Mouse (Mus musculus) heart, embryonic 14.5 days (tissue): ENCODE data around the gene Gm5168. TPM values are rescaled to one million over a fixed set of nuclear protein-coding genes. Genes with fewer than 3 reads are reported as not detected.
"Not testable (repeated sequence)": the region's sequence is repeated elsewhere in the genome, so short reads cannot be mapped to it uniquely, and the experiment has no call there.

Experiments
- ATAC-seq: fragments of 200-750 bp; cut with Nextera tagmentation; 2 replicates; pipeline ENCODE4 v1.8.0; 2017; ENCODE audit warnings: low read depth, moderate TSS enrichment; ENCODE audit not compliant: insufficient number of reproducible peaks, insufficient read depth, low FRiP score
- H3K27ac ChIP-seq, 2 experiments: fragments of 200-500 bp in 1 of 2; fragments of 300-500 bp in 1 of 2; sonication (generic) in 1 of 2; replicated peaks in 1 of 2; 2 replicates each; pipeline ENCODE4 v1.5.1; 2012 to 2014; ENCODE audit warnings: low read depth in 2 of 2, low read length in 2 of 2, control low read depth in 1 of 2, mild to moderate bottlenecking in 1 of 2, mixed read lengths in 1 of 2; ENCODE audit not compliant: control insufficient read depth in 1 of 2, insufficient read depth in 1 of 2
- H3K27me3 ChIP-seq: fragments of 300-500 bp; sonication (generic); 2 replicates; pipeline ENCODE4 v1.6.1; 2014; ENCODE audit warnings: mild to moderate bottlenecking, low read length, control low read depth; ENCODE audit not compliant: control insufficient read depth, insufficient read depth
- H3K36me3 ChIP-seq: fragments of 300-500 bp; sonication (generic); 2 replicates; pipeline ENCODE4 v1.6.1; 2014; ENCODE audit warnings: mild to moderate bottlenecking, control low read depth, low read length, mixed read lengths; ENCODE audit not compliant: control insufficient read depth, insufficient read depth
- H3K4me1 ChIP-seq, 2 experiments: fragments of 200-500 bp in 1 of 2; fragments of 300-500 bp in 1 of 2; sonication (generic) in 1 of 2; 2 replicates each; pipeline ENCODE4 v1.6.1; 2012 to 2014; ENCODE audit warnings: low read length in 2 of 2, control low read depth in 1 of 2, mixed read lengths in 1 of 2; ENCODE audit not compliant: control insufficient read depth in 2 of 2, insufficient read depth in 2 of 2
- H3K4me2 ChIP-seq: fragments of 300-500 bp; sonication (generic); 2 replicates; pipeline ENCODE4 v1.6.1; 2014; ENCODE audit warnings: mild to moderate bottlenecking, low read length
- H3K4me3 ChIP-seq, 2 experiments: fragments of 200-500 bp in 1 of 2; fragments of 300-500 bp in 1 of 2; sonication (generic) in 1 of 2; 2 replicates each; pipeline ENCODE4 v1.5.1; 2012 to 2014; ENCODE audit warnings: low read length in 2 of 2, mild to moderate bottlenecking in 2 of 2, control low read depth in 1 of 2, low read depth in 1 of 2, moderate library complexity in 1 of 2; ENCODE audit not compliant: control insufficient read depth in 1 of 2, insufficient read depth in 1 of 2
- H3K9ac ChIP-seq: fragments of 300-500 bp; sonication (generic); 2 replicates; pipeline ENCODE4 v1.6.1; 2014; ENCODE audit warnings: mild to moderate bottlenecking, low read length
- H3K9me3 ChIP-seq: fragments of 300-500 bp; sonication (generic); 2 replicates; pipeline ENCODE4 v1.6.1; 2016; ENCODE audit warnings: low read length, control low read depth; ENCODE audit not compliant: control insufficient read depth
- WGBS: fragments of 180-500 bp; shearing (Covaris S2); extraction: QIAGEN DNeasy Blood & Tissue Kit; methylation state at CpG from one replicate; pipeline ENCODE4 v1.1.7; 2014; 5-methylcytosine and 5-hydroxymethylcytosine counted together
- polyA plus RNA-seq: library from polyadenylated mRNA; unstranded; fragments of >200 nt; fragmentation: Nextera tagmentation; extraction: Ambion mirVana; gene quantifications from 2 replicates; pipeline ENCODE4 v1.2.1, GENCODE M21; 2014

Gene Gm5168
- polyA plus RNA-seq: not detected in 2 replicates

- H3K4me2 ChIP-seq: not testable (repeated sequence)
- no CpG with 5 or more reads among the region's 3 CpGs for WGBS
Measured at GRCm38 (mm10) chrX:26050941-26051340, at the start of gene Gm5168. Gm5168 (minus strand) TSS chrX:26051041.

More at GRCm38 (mm10) chrX:26050941-26051340, at the start of gene Gm5168:
- not testable (repeated sequence) for H3K27ac ChIP-seq, H3K4me1 ChIP-seq, H3K9ac ChIP-seq, H3K27me3 ChIP-seq, H3K9me3 ChIP-seq, ATAC-seq, H3K36me3 ChIP-seq, H3K4me3 ChIP-seq

Other genes with a start within 250 kb of the Gm5168 start
- not detected in 2 replicates for gene Gm2012, start 180.3 kb upstream of the Gm5168 start, polyA plus RNA-seq